Mouse (Mus musculus) liver, embryonic 11.5 days (tissue): ENCODE results near the gene Tas2r102. TPM values are rescaled to one million over a fixed set of nuclear protein-coding genes. Genes with fewer than 3 reads are reported as not detected.
A peak's percentile ranks its signal among the peaks of the same experiment; 100 is the strongest.

Experiments
- ATAC-seq: fragments of 200-750 bp; cut with Nextera tagmentation; replicated peaks from 2 replicates; pipeline ENCODE4 v1.8.0; 2017; ENCODE audit warnings: moderate number of reproducible peaks, mild to moderate bottlenecking, moderate TSS enrichment, moderate library complexity; ENCODE audit not compliant: low FRiP score
- DNase-seq: peaks from one replicate; pipeline ENCODE4 v3.0.0-alpha.2; 2017; ENCODE audit warnings: low spot score
- H3K27ac ChIP-seq: fragments of 300-500 bp; sonication (generic); 2 replicates; pipeline ENCODE4 v1.5.1; 2014; ENCODE audit warnings: mild to moderate bottlenecking, low read depth, low read length, control low read depth
- H3K27me3 ChIP-seq: fragments of 300-500 bp; sonication (generic); replicated peaks from 2 replicates; pipeline ENCODE4 v1.6.1; 2014; ENCODE audit warnings: low read length, mixed read lengths; ENCODE audit not compliant: control insufficient read depth, insufficient read depth
- H3K36me3 ChIP-seq: fragments of 300-500 bp; sonication (generic); 2 replicates; pipeline ENCODE4 v1.6.1; 2014; ENCODE audit warnings: mild to moderate bottlenecking, low read length, moderate library complexity, mixed read lengths; ENCODE audit not compliant: control insufficient read depth, insufficient read depth
- H3K4me1 ChIP-seq: fragments of 300-500 bp; sonication (generic); replicated peaks from 2 replicates; pipeline ENCODE4 v1.6.1; 2014; ENCODE audit warnings: low read length, mixed read lengths; ENCODE audit not compliant: control insufficient read depth, insufficient read depth
- H3K4me2 ChIP-seq: fragments of 300-500 bp; sonication (generic); 2 replicates; pipeline ENCODE4 v1.6.1; 2014; ENCODE audit warnings: mild to moderate bottlenecking, control low read depth, moderate library complexity
- H3K4me3 ChIP-seq: fragments of 300-500 bp; sonication (generic); 2 replicates; pipeline ENCODE4 v1.5.1; 2014; ENCODE audit warnings: low read depth, low read length, control low read depth
- H3K9ac ChIP-seq: fragments of 300-500 bp; sonication (generic); 2 replicates; pipeline ENCODE4 v1.6.1; 2014; ENCODE audit warnings: low read depth, low read length, control low read depth
- H3K9me3 ChIP-seq: fragments of 300-500 bp; sonication (generic); 2 replicates; pipeline ENCODE4 v1.6.1; 2016; ENCODE audit warnings: low read length, inconsistent platforms, mixed read lengths; ENCODE audit not compliant: control insufficient read depth
- WGBS: fragments of 180-500 bp; shearing (Covaris S2); extraction: QIAGEN DNeasy Blood & Tissue Kit; methylation state at CpG from one replicate; pipeline ENCODE4 v1.1.7; 2014; 5-methylcytosine and 5-hydroxymethylcytosine counted together
- polyA plus RNA-seq: library from polyadenylated mRNA; unstranded; fragments of >200 nt; fragmentation: Nextera tagmentation; extraction: Ambion mirVana; gene quantifications from 2 replicates; pipeline ENCODE4 v1.2.1, GENCODE M21; 2014

The Tas2r102 gene
- not detected in 2 replicates for polyA plus RNA-seq

DNA sequence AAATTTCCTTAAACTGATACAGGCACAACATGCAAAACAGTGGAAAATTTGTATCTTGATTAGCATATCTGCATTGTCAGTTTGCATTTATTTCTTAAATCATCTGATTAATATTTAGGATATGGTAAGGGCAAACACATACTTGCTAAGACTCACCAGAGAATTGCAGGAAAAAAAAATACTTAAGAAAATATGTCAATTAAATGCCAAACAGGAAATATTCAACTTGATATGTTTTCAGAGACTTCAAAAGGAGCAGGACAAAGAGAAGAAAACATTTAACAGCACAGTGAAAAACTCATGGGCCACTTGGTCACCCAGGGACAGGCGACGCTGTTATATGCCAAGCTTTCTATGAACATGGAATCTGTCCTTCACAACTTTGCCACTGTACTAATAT is at the start of gene Tas2r102:
TSS of gene Tas2r102 (plus strand) at position 301 of the 400 bp plus-strand sequence.
- no peaks in the 10 kb centered on the region for H3K4me1 ChIP-seq
- no peak within 1 kb of the TSS for H3K4me3 ChIP-seq
- ATAC-seq (no peak), DNase-seq (no peak)
- H3K9ac ChIP-seq, result no peak within 1 kb of the TSS
- WGBS, result 96% methylated on average over 2 of the region's 2 CpGs
- H3K9me3 ChIP-seq, result no peaks in the 10 kb centered on the region
- H3K27ac ChIP-seq, result no peak within 1 kb of the TSS
- H3K36me3 ChIP-seq, result no peaks in the 10 kb centered on the region
- no peak within 1 kb of the TSS for H3K4me2 ChIP-seq
- no peaks in the 10 kb centered on the region for H3K27me3 ChIP-seq

DNA sequence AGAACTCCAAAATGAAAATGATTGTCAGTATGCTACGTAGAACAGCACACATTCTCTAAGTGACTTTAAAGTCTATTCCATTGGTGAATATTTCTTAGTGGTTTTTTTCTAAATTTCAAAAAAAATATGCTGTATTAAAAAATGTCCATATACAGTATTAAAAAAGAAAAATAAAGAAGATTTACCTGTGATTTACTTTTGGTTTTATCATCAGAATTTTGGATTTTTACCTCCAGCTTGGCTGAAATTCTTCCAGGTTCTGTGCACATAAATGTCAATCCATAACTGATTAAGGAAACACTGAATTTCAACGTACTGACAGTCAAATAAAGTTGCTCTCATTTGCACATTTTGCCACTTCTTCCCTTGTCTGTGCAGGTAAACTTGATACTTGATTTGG is 24.0 kb upstream of the Tas2r102 start, which contains the start of gene Tas2r115:
TSS of gene Tas2r115 (minus strand) at position 101 of the 400 bp plus-strand sequence.
- H3K9ac ChIP-seq, result no peak within 1 kb of the TSS
- no peaks in the 10 kb centered on the region for H3K9me3 ChIP-seq
- no peak within 1 kb of the TSS for H3K4me3 ChIP-seq
- H3K4me2 ChIP-seq, result no peak within 1 kb of the TSS
- no peak for ATAC-seq
- 73% methylated on average over 2 of the region's 2 CpGs for WGBS
- no peak for DNase-seq
- H3K27me3 ChIP-seq, result no peaks in the 10 kb centered on the region
- no peak within 1 kb of the TSS for H3K27ac ChIP-seq
- no peaks in the 10 kb centered on the region for H3K36me3 ChIP-seq
- H3K4me1 ChIP-seq, result no peaks in the 10 kb centered on the region

DNA sequence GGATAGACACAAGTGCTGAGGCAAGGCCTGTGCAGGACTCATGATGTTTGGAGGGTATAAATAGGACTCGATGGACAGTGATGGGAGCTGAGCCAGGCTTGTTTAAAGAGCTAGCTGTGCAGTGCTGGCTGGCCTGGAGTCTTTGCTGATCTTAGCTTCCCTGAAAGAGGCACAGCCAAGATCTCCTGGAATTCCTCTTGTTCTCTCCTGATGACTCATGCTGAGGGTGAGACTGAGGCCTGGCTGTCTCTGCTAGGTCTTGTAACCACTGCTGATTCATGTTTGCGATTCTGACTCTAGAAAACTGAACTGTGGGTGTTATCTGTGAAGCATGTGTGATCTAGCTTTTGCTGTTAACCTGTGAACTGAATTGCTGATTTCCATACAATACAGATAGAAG is 11.7 kb upstream of the Tas2r102 start:
- ATAC-seq, result no peak
- Histone ChIP-seq H3K9ac (no peak overlapping the region), H3K9me3 (no peaks in the 10 kb centered on the region), H3K4me3 (no peak overlapping the region), H3K36me3 (no peaks in the 10 kb centered on the region), H3K4me1 (no peaks in the 10 kb centered on the region), H3K27ac (no peak overlapping the region), H3K27me3 (no peaks in the 10 kb centered on the region), H3K4me2 (no peak overlapping the region)
- WGBS, result 65% methylated on average over 2 of the region's 2 CpGs
- DNase-seq, result no peak

DNA sequence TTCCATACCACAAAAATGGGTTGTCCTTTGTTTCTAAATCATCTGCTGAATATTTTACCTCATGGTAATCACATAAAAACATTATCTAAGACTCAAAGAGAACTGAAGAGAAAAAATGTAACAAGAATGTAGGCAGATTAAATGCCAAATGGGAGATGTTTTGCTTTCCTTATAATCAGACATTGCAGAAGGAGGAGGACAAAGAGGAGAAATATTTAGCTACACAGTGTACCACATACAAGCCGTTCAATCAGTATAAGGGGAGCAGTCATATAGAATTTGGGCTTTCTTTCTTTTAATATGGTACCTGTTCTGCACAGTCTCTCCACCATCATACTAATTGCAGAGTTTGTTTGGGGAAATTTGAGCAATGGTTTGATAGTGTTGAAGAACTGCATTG is 7.5 kb upstream of the Tas2r102 start, which contains the start of gene Tas2r124:
TSS of gene Tas2r124 (plus strand) at position 301 of the 400 bp plus-strand sequence.
- Histone ChIP-seq H3K27ac (no peak within 1 kb of the TSS), H3K4me3 (no peak within 1 kb of the TSS), H3K9ac (no peak within 1 kb of the TSS), H3K9me3 (no peaks in the 10 kb centered on the region), H3K4me1 (no peaks in the 10 kb centered on the region), H3K27me3 (no peaks in the 10 kb centered on the region), H3K4me2 (no peak within 1 kb of the TSS), H3K36me3 (no peaks in the 10 kb centered on the region)
- DNase-seq, result no peak
- ATAC-seq, result no peak
- WGBS, result 71% methylated on average over 1 of the region's 1 CpGs

DNA sequence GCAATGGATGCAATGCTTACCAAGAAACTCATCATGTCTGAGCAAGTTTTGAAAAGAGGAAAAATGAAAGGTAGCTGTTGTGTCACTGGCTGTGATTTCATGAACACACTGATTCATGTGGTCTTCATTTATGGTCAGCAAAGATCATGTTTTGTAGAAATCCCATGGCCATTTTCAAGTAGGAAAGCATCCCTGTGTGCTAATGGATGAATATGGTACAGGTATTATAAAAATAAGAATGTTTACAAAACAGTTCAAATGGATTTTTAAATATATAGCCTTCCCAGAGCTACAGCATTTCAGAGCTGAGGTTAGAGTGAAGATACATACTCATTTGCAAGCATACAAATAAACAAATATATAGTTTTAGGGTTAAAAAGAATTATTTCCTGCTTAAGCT is 16.1 kb downstream of the Tas2r102 start, which contains the start of gene Tas2r136:
TSS of gene Tas2r136 (minus strand) at position 101 of the 400 bp plus-strand sequence.
- Histone ChIP-seq H3K4me3 (no peak within 1 kb of the TSS), H3K9me3 (no peaks in the 10 kb centered on the region), H3K4me1 (no peaks in the 10 kb centered on the region), H3K4me2 (no peak within 1 kb of the TSS), H3K36me3 (no peaks in the 10 kb centered on the region), H3K27me3 (no peaks in the 10 kb centered on the region), H3K27ac (no peak within 1 kb of the TSS), H3K9ac (no peak within 1 kb of the TSS)
- no peak for ATAC-seq
- no peak for DNase-seq

DNA sequence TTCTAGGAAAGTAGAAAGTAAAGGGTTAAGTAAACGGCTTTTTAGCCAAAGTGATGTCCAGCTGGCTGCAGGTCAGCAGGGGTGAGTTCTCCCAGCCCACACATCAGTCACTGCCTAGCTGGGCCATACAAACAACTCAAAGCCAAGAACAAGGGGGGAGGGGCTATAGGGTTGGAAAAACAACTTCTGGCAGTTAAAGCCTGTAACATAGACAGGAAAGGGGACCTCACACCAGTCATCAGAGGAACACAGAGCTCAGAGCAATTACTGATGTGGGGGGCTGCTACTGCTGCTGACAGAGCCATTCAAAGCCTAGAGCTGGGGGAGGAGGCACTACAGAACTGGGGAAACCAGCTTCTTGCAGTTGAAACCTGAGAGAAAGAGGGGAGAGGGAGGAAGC is 33.5 kb downstream of the Tas2r102 start:
- H3K27me3 ChIP-seq, result no peaks in the 10 kb centered on the region
- 35% methylated on average over 1 of the region's 1 CpGs for WGBS
- H3K4me3 ChIP-seq, result no peak overlapping the region
- no peak overlapping the region for H3K4me2 ChIP-seq
- H3K27ac ChIP-seq, result no peak overlapping the region
- DNase-seq, result no peak
- H3K9ac ChIP-seq, result no peak overlapping the region
- H3K36me3 ChIP-seq, result no peaks in the 10 kb centered on the region
- peak; percentile 41; the same call in 1 of the 2 replicates for ATAC-seq
- peaks cover 6% of the 10 kb centered on the region; the same call in 1 of the 2 replicates for H3K9me3 ChIP-seq
- H3K4me1 ChIP-seq, result no peaks in the 10 kb centered on the region

DNA sequence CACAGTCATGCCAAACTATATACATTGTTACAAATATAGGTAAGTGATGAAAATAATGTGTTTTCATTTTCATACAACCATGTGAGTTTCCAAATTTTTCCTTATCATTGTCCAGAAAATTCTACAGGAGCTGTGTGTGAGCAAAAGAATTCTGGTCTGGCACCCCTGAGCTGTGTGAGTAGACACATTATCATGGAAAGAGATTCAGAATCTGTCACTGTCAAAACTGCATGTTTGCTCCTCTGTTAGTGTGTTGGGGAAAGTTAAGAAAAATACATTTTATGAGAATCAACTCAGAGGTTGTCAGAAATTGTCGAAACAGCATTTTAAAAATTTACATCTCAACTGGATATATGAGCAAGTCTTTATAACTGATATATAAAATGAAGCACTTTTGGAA is 40.6 kb downstream of the Tas2r102 start, which contains the start of gene Tas2r117:
TSS of gene Tas2r117 (plus strand) at position 301 of the 400 bp plus-strand sequence.
- ATAC-seq, result no peak
- no peak within 1 kb of the TSS for H3K27ac ChIP-seq
- WGBS, result 74% methylated on average over 1 of the region's 1 CpGs

More for the DNA sequence above, 40.6 kb downstream of the Tas2r102 start, which contains the start of gene Tas2r117:
- H3K27me3 ChIP-seq, result no peaks in the 10 kb centered on the region
- no peaks in the 10 kb centered on the region for H3K9me3 ChIP-seq
- no peak within 1 kb of the TSS for H3K4me2 ChIP-seq
- H3K4me1 ChIP-seq, result no peaks in the 10 kb centered on the region
- H3K36me3 ChIP-seq, result no peaks in the 10 kb centered on the region
- no peak within 1 kb of the TSS for H3K9ac ChIP-seq
- no peak for DNase-seq
- no peak within 1 kb of the TSS for H3K4me3 ChIP-seq

Other genes with a start within 250 kb of the Tas2r102 start
- not detected in 2 replicates for gene Prh1, start 192.3 kb upstream of the Tas2r102 start, polyA plus RNA-seq
- not detected in 2 replicates for gene Prp2, start 166.2 kb upstream of the Tas2r102 start, polyA plus RNA-seq
- gene A630073D07Rik, start 110.6 kb upstream of the Tas2r102 start, polyA plus RNA-seq, result not detected in 2 replicates
- gene Tas2r120, start 105.2 kb upstream of the Tas2r102 start, polyA plus RNA-seq, result not detected in 2 replicates
- not detected in 2 replicates for gene Tas2r121, start 61.1 kb upstream of the Tas2r102 start, polyA plus RNA-seq
- not detected in 2 replicates for gene Tas2r122, start 50.2 kb upstream of the Tas2r102 start, polyA plus RNA-seq
- gene Tas2r115, start 24.1 kb upstream of the Tas2r102 start, polyA plus RNA-seq, result not detected in 2 replicates
- gene Tas2r124, start 7.4 kb upstream of the Tas2r102 start, polyA plus RNA-seq, result not detected in 2 replicates
- not detected in 2 replicates for gene Tas2r136, start 16.0 kb downstream of the Tas2r102 start, polyA plus RNA-seq
- not detected in 2 replicates for gene Tas2r117, start 40.7 kb downstream of the Tas2r102 start, polyA plus RNA-seq
- gene Tas2r123, start 85.0 kb downstream of the Tas2r102 start, polyA plus RNA-seq, result not detected in 2 replicates
- not detected in 2 replicates for gene Tas2r116, start 93.3 kb downstream of the Tas2r102 start, polyA plus RNA-seq
- not detected in 2 replicates for gene Tas2r110, start 105.9 kb downstream of the Tas2r102 start, polyA plus RNA-seq
- gene Tas2r113, start 130.9 kb downstream of the Tas2r102 start, polyA plus RNA-seq, result not detected in 2 replicates
- gene Tas2r125, start 147.5 kb downstream of the Tas2r102 start, polyA plus RNA-seq, result not detected in 2 replicates
- gene Tas2r129, start 189.0 kb downstream of the Tas2r102 start, polyA plus RNA-seq, result not detected in 2 replicates
- gene Tas2r131, start 195.8 kb downstream of the Tas2r102 start, polyA plus RNA-seq, result not detected in 2 replicates
- gene Tas2r109, start 218.8 kb downstream of the Tas2r102 start, polyA plus RNA-seq, result not detected in 2 replicates